Mouse (Mus musculus): ENCODE results near the gene Lyrm1.
A peak's percentile ranks its signal among the peaks of the same experiment; 100 is the strongest.

The Lyrm1 gene

GRCm38 (mm10) chr7:119887887-119888286, 7.8 kb upstream of the Lyrm1 start:
- no peak for DNase-seq (ENCODE audit: low spot score in 2 of 2)

- DNase-seq (ENCODE audit: low spot score in 2 of 2): no peak
Measured at GRCm38 (mm10) chr7:119892198-119892597, 3.5 kb upstream of the Lyrm1 start.

GRCm38 (mm10) chr7:119892742-119893141, 2.9 kb upstream of the Lyrm1 start:
- DNase-seq (ENCODE audit: low spot score in 2 of 2): no peak

GRCm38 (mm10) chr7:119894818-119895544, 680 bp upstream of the Lyrm1 start:
- DNase-seq (ENCODE audit: low spot score in 2 of 2): peak in 1 of 2 experiments; percentile 68

- no peak for DNase-seq (ENCODE audit: low spot score in 2 of 2)
Measured at GRCm38 (mm10) chr7:119897521-119898109, 2.0 kb downstream of the Lyrm1 start.

- no peak for DNase-seq (ENCODE audit: low spot score in 2 of 2)
Measured at GRCm38 (mm10) chr7:119898247-119898856, 2.7 kb downstream of the Lyrm1 start.

- DNase-seq (ENCODE audit: low spot score in 2 of 2): no peak
Measured at GRCm38 (mm10) chr7:119899386-119900057, 3.9 kb downstream of the Lyrm1 start.

GRCm38 (mm10) chr7:119906523-119907215, 11.0 kb downstream of the Lyrm1 start:
- DNase-seq (ENCODE audit: low spot score in 2 of 2): no peak

GRCm38 (mm10) chr7:119911727-119912126, 16.1 kb downstream of the Lyrm1 start:
- no peak for DNase-seq (ENCODE audit: low spot score in 2 of 2)

GRCm38 (mm10) chr7:119920457-119920856, 24.8 kb downstream of the Lyrm1 start:
- DNase-seq (ENCODE audit: low spot score in 2 of 2): no peak

GRCm38 (mm10) chr7:119921054-119921453, 25.4 kb downstream of the Lyrm1 start:
- DNase-seq (ENCODE audit: low spot score in 2 of 2): no peak

- DNase-seq (ENCODE audit: low spot score in 2 of 2): no peak
Measured at GRCm38 (mm10) chr7:119928783-119929440, 33.3 kb downstream of the Lyrm1 start.

GRCm38 (mm10) chr7:119936321-119936720, 40.7 kb downstream of the Lyrm1 start:
- no peak for DNase-seq (ENCODE audit: low spot score in 2 of 2)

GRCm38 (mm10) chr7:119937036-119937435, 41.4 kb downstream of the Lyrm1 start:
- no peak for DNase-seq (ENCODE audit: low spot score in 2 of 2)

GRCm38 (mm10) chr7:119941569-119941968, 45.9 kb downstream of the Lyrm1 start:
- no peak for DNase-seq (ENCODE audit: low spot score in 2 of 2)

- DNase-seq (ENCODE audit: low spot score in 2 of 2): no peak
Measured at GRCm38 (mm10) chr7:119954047-119954446, 58.4 kb downstream of the Lyrm1 start.

- no peak for DNase-seq (ENCODE audit: low spot score in 2 of 2)
Measured at GRCm38 (mm10) chr7:119957421-119957820, 61.8 kb downstream of the Lyrm1 start.

GRCm38 (mm10) chr7:119959091-119959490, 63.4 kb downstream of the Lyrm1 start:
- DNase-seq (ENCODE audit: low spot score in 2 of 2): no peak

- DNase-seq (ENCODE audit: low spot score in 2 of 2): no peak
Measured at GRCm38 (mm10) chr7:119959491-119959890, 63.8 kb downstream of the Lyrm1 start.

GRCm38 (mm10) chr7:119960006-119960405, 64.3 kb downstream of the Lyrm1 start:
- no peak for DNase-seq (ENCODE audit: low spot score in 2 of 2)

GRCm38 (mm10) chr7:119960546-119960945, 64.9 kb downstream of the Lyrm1 start:
- no peak for DNase-seq (ENCODE audit: low spot score in 2 of 2)

Data from spleen, postnatal 4 days (tissue).